Mouse (Mus musculus) CH12F3 (cell line): ENCODE data around the gene Afdn.

ENCODE experiments used
- in situ Hi-C: fragments of 300-500 bp; cut with MboI; formaldehyde crosslinking; loops from 2 replicates; pipeline ENCODE4 v1.14.3; 2020; ENCODE audit warnings: low sequenced_read_pairs

Gene Afdn

GRCm38 (mm10) chr17:13738121-13738776, 22.1 kb upstream of the Afdn start:
- in situ Hi-C loops, result no loop called here

- in situ Hi-C loops, result no loop called here
These were observed 21.4 kb upstream of the Afdn start for GRCm38 (mm10) chr17:13738916-13739315.

GRCm38 (mm10) chr17:13739981-13740380, 20.4 kb upstream of the Afdn start:
- in situ Hi-C loops, result no loop called here

GRCm38 (mm10) chr17:13740796-13741195, 19.5 kb upstream of the Afdn start:
- in situ Hi-C loops, result no loop called here

GRCm38 (mm10) chr17:13741611-13742010, 18.7 kb upstream of the Afdn start:
- in situ Hi-C loops, result no loop called here

- in situ Hi-C loops, result no loop called here
These were observed 18.0 kb upstream of the Afdn start for GRCm38 (mm10) chr17:13742334-13742733.

GRCm38 (mm10) chr17:13742941-13743708, 17.2 kb upstream of the Afdn start:
- in situ Hi-C loops, result no loop called here

GRCm38 (mm10) chr17:13743709-13744079, 16.6 kb upstream of the Afdn start:
- in situ Hi-C loops, result no loop called here

GRCm38 (mm10) chr17:13744219-13744618, 16.1 kb upstream of the Afdn start:
- in situ Hi-C loops, result no loop called here

GRCm38 (mm10) chr17:13744824-13745223, 15.5 kb upstream of the Afdn start:
- in situ Hi-C loops, result no loop called here

- in situ Hi-C loops, result no loop called here
These were observed 15.0 kb upstream of the Afdn start for GRCm38 (mm10) chr17:13745373-13745772.

- in situ Hi-C loops, result no loop called here
These were observed 14.0 kb upstream of the Afdn start for GRCm38 (mm10) chr17:13746330-13746729.

- in situ Hi-C loops, result no loop called here
These were observed 12.7 kb upstream of the Afdn start for GRCm38 (mm10) chr17:13747681-13748080.

GRCm38 (mm10) chr17:13749027-13749426, 11.3 kb upstream of the Afdn start:
- in situ Hi-C loops, result no loop called here

GRCm38 (mm10) chr17:13753918-13754317, 6.4 kb upstream of the Afdn start:
- in situ Hi-C loops, result no loop called here

GRCm38 (mm10) chr17:13754940-13755339, 5.4 kb upstream of the Afdn start:
- in situ Hi-C loops, result no loop called here

GRCm38 (mm10) chr17:13758586-13758985, 1.8 kb upstream of the Afdn start:
- in situ Hi-C loops, result no loop called here

- in situ Hi-C loops, result no loop called here
These were observed 1.0 kb upstream of the Afdn start for GRCm38 (mm10) chr17:13759156-13759852.

- in situ Hi-C loops, result no loop called here
These were observed 388 bp downstream of the Afdn start for GRCm38 (mm10) chr17:13760675-13761178.

- in situ Hi-C loops, result no loop called here
These were observed 1.0 kb downstream of the Afdn start, which contains the start of gene Tcte2 for GRCm38 (mm10) chr17:13761179-13761913. Gene Tcte2, minus strand, starts transcription at chr17:13761825.

- in situ Hi-C loops, result no loop called here
These were observed 3.5 kb downstream of the Afdn start for GRCm38 (mm10) chr17:13763819-13764218.
